Mouse (Mus musculus) spleen, postnatal 10 days (tissue): Measurements from ENCODE around the gene Shank2.

Experiments
- DNase-seq, 2 experiments: peaks; one replicate each; pipeline ENCODE4 v3.0.0; 2021 to 2022; ENCODE audit warnings: low spot score in 2 of 2

Gene Shank2

GRCm38 (mm10) chr7:144106352-144107011 lies 104.8 kb downstream of the Shank2 start:
- DNase-seq: no peak

- no peak for DNase-seq
Observed at GRCm38 (mm10) chr7:144108141-144108540, 106.4 kb downstream of the Shank2 start.

GRCm38 (mm10) chr7:144111026-144111604 lies 109.4 kb downstream of the Shank2 start:
- no peak for DNase-seq

GRCm38 (mm10) chr7:144111981-144112380 lies 110.3 kb downstream of the Shank2 start:
- DNase-seq: no peak

- no peak for DNase-seq
Observed at GRCm38 (mm10) chr7:144114230-144114629, 112.5 kb downstream of the Shank2 start.

- DNase-seq: no peak
Observed at GRCm38 (mm10) chr7:144119562-144119961, 117.8 kb downstream of the Shank2 start.

GRCm38 (mm10) chr7:144132699-144133387 lies 131.1 kb downstream of the Shank2 start:
- DNase-seq: no peak

- no peak for DNase-seq
Observed at GRCm38 (mm10) chr7:144133388-144133998, 131.8 kb downstream of the Shank2 start.

GRCm38 (mm10) chr7:144134699-144135098 lies 133.0 kb downstream of the Shank2 start:
- no peak for DNase-seq

- DNase-seq: no peak
Observed at GRCm38 (mm10) chr7:144137827-144138226, 136.1 kb downstream of the Shank2 start.

GRCm38 (mm10) chr7:144138476-144138875 lies 136.7 kb downstream of the Shank2 start:
- no peak for DNase-seq

- DNase-seq: no peak
Observed at GRCm38 (mm10) chr7:144139691-144140090, 138.0 kb downstream of the Shank2 start.

GRCm38 (mm10) chr7:144140470-144140869 lies 138.7 kb downstream of the Shank2 start:
- DNase-seq: no peak

- DNase-seq: no peak
Observed at GRCm38 (mm10) chr7:144142036-144142435, 140.3 kb downstream of the Shank2 start.

- DNase-seq: no peak
Observed at GRCm38 (mm10) chr7:144143941-144144340, 142.2 kb downstream of the Shank2 start.

- DNase-seq: no peak
Observed at GRCm38 (mm10) chr7:144148111-144148510, 146.4 kb downstream of the Shank2 start.

- DNase-seq: no peak
Observed at GRCm38 (mm10) chr7:144153124-144153523, 151.4 kb downstream of the Shank2 start.

GRCm38 (mm10) chr7:144153682-144154081 lies 152.0 kb downstream of the Shank2 start:
- no peak for DNase-seq

- no peak for DNase-seq
Observed at GRCm38 (mm10) chr7:144157936-144158335, 156.2 kb downstream of the Shank2 start.

GRCm38 (mm10) chr7:144159556-144159955 lies 157.8 kb downstream of the Shank2 start:
- no peak for DNase-seq

GRCm38 (mm10) chr7:144160066-144160465 lies 158.3 kb downstream of the Shank2 start:
- no peak for DNase-seq

GRCm38 (mm10) chr7:144160646-144161249 lies 159.0 kb downstream of the Shank2 start:
- no peak for DNase-seq
